Mouse (Mus musculus) kidney, postnatal 14 days (tissue): ENCODE data around the gene Wt1.

Experiments
- DNase-seq: peaks from one replicate; pipeline ENCODE4 v3.0.0; 2022; ENCODE audit warnings: mixed read lengths

The Wt1 gene

DNA sequence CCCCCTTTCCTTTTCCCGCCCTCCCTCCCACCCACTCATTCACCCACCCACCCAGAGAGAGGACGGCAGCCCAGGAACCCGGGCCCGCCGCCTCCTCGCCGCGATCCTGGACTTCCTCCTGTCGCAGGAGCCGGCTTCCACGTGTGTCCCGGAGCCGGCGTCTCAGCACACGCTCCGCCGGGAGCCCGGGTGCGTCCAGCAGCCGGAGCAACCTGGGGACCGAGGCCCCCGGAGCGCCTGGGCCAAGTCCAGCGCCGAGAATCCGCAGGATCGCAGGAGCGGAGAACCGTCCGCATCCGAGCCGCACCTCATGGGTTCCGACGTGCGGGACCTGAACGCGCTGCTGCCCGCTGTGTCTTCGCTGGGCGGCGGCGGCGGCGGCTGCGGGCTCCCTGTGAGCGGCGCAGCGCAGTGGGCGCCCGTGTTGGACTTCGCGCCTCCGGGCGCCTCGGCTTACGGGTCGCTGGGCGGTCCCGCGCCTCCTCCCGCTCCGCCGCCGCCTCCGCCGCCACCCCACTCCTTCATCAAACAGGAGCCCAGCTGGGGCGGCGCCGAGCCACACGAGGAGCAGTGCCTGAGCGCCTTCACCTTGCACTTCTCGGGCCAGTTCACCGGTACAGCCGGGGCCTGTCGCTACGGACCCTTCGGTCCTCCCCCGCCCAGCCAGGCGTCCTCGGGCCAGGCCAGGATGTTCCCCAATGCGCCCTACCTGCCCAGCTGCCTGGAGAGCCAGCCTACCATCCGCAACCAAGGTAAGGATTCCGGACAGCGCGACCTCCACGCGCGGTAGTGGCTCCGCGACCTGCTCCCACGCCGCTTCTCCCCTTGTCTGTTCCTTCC lies 582 bp downstream of the Wt1 start:
- peak; percentile 56 for DNase-seq

DNA sequence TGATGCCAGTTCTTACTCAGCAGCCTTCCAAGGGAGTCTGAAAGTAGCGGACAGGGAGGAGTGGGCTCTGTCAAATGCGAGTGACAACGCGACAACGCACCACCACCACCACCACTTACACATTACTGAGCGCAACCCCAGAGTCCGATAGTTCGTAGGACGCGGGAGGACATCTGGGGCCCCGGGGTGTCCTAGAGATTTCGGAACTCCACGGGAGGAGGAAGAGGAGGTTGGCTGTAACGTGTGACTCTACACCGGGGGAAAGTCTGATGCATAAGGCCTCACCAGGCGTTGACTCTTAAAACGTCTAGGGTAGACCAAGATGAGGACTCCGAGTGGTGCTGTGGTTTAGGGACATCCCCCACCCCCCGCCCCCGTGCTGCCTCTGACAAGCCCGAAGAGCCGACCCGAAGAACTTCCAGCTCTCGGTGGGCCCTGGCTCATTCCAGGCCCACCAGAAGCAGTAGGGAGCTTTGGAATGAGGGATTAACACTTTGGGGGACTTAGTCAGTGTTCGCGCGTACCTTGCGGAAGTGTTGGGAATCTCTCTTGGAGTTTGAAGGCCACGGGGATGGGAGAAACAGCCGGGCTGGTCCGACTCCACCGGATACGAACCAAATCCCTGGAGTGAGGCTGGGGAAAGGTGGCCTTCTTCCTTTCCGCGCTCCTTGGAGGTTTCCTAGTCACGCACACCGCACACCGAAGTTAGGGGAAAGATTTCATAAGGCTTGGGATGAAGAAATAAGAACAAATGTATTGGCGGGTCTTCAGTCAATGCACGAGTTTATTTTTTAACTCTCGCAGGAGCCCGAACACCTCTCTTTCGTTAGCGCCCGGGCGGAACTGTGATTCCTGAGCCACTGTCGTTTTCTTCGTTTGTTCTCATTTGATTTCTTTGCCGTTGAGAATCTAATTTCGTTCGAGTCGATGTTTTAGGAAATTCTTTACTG lies 1.5 kb downstream of the Wt1 start:
- no peak for DNase-seq

DNA sequence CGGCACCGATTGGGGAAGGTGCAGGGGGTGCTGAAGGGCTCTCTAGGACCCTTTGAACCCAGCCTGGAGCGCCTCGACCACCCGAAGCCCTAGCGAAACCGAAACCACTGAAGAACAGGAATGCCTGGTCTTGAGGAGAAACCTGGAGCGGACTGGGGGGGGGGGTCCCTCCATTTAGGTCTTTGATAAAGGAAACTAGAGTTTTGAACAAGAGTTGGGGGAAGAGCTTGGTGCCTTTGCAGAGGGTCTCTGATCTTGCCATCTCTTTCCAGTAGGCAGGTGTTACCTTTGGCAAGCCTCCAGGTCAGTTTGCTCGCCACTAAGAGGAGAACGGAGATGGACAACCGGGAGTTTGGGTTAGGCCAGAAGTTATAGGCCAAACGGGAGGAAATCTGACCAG lies 2.2 kb downstream of the Wt1 start:
- DNase-seq = no peak

DNA sequence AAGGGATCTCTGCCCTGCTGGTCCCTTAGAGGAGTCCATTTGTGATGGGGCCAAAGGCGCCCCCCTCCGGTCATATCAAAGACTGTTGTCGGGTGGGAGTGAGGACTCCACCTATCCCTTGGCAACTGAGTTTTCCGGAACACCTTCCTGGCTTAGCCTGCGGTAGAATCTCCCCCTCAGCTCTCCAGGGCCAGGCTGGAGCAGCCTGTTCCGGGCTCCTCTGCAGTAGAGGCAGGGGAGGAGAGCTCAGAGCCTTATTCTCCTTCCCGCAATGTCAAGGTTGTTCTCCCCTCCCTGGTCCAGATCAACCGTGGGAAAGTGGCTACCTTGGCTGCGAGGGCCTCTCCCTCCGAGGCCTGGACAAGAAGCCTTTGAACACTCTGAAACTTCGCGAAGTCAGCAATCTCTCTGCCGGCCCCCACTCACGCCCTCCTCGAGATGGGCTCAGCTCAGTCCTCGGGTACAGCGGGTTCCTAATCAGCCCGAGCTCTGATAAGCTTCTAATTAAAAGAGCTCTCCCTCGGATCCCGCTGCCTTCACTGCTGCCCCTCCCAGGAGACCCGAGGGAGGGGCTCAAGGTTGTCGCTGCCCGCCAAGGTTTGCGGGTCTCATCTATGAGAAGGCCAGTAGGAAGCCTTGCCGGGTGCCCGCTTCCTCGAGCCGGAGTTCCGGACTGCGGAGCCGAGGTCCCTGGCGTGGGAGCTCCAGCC lies 4.2 kb downstream of the Wt1 start:
- DNase-seq = no peak

DNA sequence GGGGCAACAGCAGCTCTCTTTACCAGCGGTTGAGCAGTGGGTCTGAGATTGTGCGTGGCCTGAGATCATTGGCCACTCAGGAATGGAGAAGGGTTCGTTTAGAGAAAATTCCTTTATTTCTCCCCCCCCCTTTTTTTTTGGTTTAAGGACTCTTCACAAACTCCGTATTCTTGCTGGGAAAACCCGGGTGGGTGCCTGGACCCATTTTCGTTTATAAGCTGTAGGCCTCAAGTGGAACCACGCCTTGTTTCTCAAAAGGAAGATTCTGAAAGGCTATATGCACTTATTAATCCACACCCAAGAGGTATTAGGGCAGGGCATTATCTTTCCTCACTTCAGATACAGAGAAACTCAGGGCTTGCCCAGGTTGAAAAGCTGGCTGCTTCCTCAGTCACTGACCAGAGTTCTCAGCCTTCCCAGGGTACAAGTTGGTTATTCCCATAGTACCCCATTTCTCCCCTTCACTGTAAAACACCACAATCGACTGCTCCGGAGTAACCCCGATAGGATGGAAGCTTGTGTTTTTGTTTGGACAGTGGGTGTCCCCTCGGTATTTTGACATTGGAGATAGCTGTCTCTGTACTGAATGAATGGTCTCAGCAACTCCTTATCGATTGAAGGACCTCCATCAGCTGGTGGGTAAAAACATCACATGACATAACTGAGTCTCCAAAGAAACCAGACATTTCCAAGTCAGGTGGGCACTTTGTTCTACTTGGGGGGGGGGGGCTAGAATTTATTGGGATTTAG lies 4.9 kb downstream of the Wt1 start:
- no peak for DNase-seq

DNA sequence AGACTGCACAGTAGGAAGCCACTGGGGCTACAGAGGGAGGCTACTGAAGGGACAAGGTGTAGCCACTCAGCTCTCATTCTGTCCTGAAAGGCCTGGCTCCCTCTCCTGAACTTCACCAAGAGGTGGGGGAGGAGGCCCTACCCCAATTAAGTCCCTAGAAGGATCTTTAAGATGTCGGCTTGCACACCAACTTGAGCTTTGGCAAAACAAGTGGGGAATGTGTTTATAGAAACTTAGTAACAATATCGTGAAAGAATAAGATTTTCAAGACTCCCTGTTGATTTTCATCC lies 5.4 kb downstream of the Wt1 start:
- no peak for DNase-seq

DNA sequence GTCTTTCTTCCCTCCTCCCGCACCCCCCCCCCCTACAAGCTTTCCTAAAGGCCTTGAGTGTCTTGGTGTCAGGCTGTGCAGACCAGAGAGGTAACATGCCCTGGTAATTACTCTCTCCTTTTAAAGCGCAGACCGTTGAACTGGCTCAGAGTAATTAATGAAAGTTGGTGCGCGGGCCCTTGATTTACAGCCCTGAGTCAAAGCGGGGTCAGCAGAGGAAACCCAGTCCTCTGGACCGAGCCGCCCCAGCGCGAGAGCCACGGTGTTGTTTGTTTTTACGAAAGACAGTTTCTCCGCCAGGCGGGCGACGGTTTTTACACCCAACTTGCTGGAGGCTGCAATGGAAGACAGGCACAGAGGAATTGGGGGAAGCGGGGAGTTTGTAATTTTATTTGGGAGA lies 6.0 kb downstream of the Wt1 start:
- peak; percentile 43 for DNase-seq

DNA sequence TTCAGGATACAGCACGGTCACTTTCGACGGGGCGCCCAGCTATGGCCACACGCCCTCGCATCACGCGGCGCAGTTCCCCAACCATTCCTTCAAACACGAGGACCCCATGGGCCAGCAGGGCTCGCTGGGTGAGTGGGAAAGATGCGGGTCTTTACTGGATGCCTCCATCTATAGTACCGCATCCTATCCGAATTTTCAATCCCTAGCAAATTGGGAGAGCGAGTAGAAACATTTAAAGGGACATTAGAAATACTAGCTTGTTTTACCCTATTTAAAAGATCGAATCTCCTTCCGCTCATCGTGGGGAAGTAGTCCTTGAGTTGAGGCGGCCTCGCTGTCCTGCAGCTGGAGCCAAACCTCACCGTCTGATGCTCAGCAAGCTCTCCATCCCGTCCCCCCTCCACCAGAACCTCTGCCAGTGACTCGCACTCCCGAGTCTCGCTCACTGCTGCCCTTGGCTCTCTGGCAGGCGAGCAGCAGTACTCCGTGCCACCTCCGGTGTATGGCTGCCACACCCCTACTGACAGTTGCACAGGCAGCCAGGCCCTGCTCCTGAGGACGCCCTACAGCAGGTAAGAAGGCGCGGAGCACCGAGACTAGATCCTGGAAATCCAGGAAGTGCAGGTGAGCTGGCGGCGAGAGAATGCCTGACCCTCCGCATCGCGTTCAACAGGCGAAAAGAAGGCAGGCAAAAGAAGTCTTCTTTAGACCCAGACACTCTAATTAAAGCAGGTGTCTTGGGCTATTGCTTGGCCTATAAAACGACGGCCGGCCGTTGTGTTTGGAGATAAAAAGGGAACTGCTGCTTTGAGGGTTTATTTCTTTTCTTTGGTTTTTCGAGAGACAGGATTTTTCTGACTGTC lies 6.8 kb downstream of the Wt1 start:
- DNase-seq = no peak

DNA sequence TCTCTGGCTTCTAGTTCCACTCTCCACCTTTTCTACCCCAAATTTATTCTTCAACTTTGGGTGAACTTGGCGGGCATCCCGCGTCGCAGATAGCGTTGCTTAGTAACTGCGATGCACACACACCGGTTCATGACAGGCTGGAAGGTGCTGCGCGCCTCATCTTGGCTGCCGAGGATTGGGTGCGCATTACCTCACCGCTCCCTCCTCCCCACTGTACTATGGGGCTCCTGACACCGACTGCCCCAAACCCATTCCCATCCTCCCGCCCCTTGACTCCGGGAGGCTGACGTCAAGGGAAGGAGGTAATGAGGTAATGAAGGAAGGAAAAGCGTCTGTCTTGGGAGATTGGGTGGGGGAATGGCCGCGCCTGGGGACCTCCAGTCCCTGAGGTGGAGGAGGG lies 8.0 kb downstream of the Wt1 start:
- DNase-seq = no peak

DNA sequence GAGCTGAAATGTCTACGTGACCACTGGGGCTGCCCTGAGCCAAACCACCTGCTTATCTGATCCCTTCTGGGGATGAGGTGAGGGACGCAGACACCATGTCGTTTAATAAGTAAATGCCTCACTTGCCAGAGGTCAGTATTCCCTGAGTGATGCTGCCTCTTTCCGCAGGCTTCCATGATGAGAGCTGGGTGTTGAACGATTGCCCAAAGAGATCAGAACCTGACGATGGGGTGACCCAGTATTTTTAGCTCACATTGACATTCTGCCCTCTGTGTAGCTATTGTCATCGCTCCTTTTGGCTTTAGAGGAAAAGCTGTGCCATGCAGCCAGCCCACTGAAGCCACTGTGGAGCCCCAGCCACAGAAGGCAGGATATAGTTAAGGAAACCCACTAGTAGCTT lies 13.1 kb downstream of the Wt1 start:
- no peak for DNase-seq

DNA sequence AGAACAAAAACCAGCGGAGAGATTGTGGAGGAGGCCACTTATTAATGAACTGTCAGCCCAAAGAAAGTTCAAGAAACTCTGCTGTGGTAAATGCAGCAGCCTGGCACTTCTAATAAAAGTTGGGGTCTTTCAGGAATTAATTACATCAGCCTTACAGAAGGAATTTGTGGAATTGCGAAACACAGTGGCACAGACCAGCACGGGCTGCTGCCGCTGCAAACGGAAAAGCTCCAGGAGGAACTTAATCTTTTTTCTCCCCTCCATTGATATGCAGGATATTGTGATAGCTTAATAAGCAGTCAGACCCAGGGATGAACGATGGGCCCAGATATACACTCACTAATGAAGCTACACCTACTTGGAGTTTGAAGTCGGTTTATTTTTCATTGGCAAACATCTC lies 15.0 kb downstream of the Wt1 start:
- no peak for DNase-seq

DNA sequence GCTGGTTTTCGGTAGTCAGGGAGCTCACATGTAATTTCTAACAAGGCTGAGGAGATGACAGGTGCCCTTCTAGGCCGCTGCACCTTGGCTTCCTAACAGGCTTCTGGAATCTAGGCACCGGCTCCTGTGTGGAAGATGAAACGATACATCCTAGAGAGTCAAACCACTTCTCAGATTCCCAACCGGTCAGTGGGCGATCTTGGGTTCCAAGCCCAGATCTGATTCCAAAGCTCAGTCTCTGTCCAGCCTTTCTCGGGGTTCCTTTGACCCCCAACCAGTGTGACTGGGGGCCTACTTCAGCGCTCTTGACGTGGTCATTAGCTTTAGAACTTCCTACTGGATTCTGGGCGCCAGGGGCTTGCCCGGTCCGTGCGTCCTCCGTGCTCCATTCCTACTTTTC lies 17.4 kb downstream of the Wt1 start:
- DNase-seq = no peak

DNA sequence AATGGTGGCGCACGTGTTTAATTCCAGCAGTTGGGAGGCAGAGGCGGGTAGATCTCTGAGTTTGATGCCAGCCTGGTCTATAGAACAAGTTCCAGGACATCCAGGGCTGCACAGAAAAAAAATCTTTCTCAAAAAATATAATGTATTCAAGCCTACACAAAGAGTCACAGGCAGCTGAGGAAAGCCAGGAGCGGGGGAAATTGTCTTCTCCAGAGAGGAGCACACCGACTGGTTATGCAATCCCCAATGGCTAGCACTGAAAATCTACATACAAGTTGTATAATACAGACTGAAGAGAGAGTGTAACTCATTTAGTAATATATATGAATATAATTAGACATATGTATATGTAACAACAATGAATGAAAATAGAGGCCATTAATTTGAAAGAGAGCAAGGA lies 25.2 kb downstream of the Wt1 start:
- no peak for DNase-seq

DNA sequence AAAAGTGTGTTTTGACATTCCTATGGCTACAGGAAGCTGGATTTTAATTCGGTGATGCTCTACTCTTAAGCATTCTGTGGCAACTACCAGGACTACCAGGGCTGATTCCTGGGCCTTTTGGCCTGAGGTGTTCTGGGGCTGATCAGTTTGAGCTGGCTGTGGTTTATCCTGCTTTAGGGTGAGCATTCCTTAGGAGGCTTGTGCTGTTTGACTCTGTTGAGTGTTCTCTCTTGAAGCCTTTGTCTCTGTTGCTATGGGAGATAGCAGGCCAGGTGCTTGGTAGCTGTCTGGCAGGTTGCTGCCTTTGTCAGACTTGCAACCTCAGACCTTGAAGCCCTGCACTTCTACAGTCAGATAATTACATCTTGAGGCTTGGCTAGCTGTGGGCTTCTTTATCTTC lies 26.7 kb downstream of the Wt1 start:
- no peak for DNase-seq

DNA sequence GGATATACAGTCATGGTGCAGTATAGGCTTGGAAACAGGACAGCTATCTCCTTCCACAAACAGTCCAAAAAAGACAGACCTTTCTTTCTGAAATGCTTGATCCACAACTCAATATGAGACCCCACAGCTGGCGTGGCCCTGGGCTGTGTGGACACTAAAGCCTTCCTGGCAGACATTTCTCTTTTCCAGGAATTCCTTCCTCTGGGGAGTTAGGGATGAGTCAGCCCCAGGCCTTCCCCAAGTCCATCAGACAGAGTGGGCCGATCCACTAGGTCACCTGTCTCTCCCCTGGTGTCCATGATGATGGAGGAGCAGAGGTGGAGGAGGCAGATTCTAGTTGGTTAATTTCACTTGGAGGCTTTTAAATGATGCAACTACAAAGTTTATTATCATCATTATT lies 34.6 kb downstream of the Wt1 start:
- no peak for DNase-seq

DNA sequence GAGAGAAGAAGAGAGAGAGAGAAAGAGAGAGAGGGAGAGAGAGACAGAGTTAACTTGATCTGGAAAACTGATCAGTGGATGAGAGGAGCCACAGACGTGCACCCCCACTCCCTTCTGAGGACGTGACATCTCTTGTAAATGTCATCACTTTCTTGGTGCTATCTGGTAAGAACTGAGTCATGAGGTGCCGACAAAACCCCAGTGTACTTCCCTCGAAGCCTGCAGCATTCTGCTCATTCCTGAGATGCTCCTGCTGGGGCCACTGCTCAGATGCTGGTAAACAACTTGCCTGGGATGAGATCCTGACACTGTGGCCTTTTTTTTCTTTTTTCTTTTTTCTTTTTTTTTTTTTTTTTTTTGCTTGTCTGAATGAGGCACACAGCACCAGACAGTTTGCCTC lies 36.4 kb downstream of the Wt1 start:
- no peak for DNase-seq

DNA sequence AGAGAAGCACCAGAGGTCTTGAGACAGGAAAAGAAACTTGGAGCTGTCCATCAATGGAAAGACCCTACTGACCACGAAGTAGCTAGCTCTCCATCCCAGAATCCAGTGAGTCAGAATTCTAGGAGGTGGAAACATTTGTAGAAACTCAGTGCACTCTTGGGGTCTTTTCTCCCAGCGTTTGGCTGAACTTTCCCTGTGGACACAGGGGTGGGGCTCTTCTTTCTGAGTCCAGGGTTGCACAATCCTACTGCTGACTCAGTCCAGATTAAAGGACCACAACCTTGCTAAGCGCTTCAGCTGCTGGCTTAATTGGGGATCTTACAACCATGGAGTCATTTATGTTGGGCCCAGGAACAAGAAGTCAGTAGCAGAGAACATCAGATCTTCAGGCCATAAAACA lies 41.8 kb downstream of the Wt1 start:
- no peak for DNase-seq

DNA sequence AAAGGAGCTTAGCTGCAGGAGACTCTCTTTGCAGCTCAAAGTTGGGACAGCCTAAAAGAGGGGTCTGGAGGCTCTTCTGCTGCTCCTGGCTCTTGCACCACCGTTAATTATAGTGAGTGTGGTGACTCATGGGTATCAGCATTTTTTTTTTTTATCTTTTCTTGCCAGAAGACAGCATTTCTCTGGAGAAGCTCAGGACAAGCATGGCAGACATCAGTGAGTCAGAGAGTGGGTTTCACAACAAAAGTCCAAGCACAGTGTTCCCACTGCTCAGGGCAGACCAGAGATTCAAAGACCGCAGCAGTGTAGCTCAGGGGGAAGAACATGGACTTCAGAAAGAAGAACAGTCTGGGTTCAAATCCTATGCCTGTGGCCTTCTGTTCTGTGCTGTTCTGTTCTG lies 47.9 kb downstream of the Wt1 start:
- DNase-seq = no peak

DNA sequence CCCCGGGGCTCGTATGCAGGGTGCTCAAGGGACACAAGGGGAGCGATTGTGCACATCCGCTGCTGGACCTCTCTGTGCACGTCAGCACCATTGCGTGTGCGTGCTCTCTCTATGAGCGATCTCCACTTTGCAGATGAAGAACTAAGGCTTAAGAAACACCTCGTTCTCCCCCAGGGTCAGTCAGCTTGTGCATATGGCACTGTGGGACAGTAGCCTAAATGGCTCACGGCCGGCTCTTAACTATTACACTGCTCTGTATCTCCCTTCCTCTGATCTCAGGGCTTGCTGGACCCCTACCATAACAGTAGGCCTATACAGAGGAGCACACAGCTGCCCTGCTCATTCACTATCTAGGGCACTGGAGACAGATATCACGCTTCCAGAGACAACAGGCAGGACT lies 52.5 kb downstream of the Wt1 start:
- no peak for DNase-seq

DNA sequence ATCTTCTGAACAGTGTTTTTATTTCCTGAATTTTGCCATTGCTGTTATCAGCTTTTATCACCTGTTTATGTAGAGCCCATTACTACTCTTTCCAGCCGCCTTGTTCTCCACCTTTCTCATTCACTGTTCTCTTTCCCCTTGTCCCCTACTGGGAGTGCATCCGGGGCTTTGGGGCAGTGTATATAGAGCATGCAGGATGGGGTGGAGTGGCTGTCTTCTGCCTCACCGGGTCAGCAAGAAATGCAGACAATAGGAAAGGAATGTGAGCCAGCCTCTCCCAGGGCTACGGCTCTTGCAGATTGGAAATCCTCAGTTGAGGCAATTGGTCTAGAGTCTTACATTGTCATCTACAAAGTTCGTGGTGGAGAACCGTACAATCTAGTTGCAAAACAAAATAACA lies 56.2 kb downstream of the Wt1 start:
- no peak for DNase-seq

DNA sequence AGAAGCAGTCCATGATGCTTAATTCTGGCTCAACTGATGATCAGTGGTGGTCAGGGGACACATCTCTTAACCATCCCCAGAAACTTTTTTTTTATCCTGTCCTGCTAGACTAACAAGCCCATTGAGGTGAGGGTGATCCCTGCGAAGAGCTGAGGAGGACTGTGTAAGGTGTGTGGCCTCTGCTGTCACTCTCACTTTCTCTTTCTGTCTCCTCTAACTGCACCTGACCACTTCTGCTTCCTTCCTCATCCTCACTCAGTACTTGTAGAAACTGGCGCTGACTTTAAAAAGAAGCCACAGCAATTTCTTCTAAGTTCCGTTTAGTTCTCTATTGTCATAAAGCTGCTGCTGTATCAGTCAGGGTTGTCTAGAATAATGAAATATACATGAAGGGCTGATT lies 58.8 kb downstream of the Wt1 start:
- DNase-seq = no peak
